Mouse (Mus musculus) cortical plate, adult 2 months (tissue): ENCODE results near the gene 2310034G01Rik.

Experiments used
- CTCF ChIP-seq: fragments of 200-500 bp; IDR thresholded peaks from 2 replicates; pipeline ENCODE4 v1.5.1; 2011; ENCODE audit warnings: mild to moderate bottlenecking, control low read depth, low read length; ENCODE audit not compliant: insufficient read depth; ENCODE audit errors: extremely low read depth
- POLR2A ChIP-seq: fragments of 200-500 bp; IDR thresholded peaks from 2 replicates; pipeline ENCODE4 v1.6.1; 2011; ENCODE audit warnings: mild to moderate bottlenecking, low read length, control low read depth; ENCODE audit not compliant: insufficient read depth; ENCODE audit errors: extremely low read depth

GRCm38 (mm10) chr19:46339287-46339971 lies 10.7 kb downstream of the 2310034G01Rik start:
- TF ChIP-seq CTCF (no peak), POLR2A (no peak)
